Comparison of ENCODE assay signal across 8 mouse cellular contexts in the genomic region with DNA sequence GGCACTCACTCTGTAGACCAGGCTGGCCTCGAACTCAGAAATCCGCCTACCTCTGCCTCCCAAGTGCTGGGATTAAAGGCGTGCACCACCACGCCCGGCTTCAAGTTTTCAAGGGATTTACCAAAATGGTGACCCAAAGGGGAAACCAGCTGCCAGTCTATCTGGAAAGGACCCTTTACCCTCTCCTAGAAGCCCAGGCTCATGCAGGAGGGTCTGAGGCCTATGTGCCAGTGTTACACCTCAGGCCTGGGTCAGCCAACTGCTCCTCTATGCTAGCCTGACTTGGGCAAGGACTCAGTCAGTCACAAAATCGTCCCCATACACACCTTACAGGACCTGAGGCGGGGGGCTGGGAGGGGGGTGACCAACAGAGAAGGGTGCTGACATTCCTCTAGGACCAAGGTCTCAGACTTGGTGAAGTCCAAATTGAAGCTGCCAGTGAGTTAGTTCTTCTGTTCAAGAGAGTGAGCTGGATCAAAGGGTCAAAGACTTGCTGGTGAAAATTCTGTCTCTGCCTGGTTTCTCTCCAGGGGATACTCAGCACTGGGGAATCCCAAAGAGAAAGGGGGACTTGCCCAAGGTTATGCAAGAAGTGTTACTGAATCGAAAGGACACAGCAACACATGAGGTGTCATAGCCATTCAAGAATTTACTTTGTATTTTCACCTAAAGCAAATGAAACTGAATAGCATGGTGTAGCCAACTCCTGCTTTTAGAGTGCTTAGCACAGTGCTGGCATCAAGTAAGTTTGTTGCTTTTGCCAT. TPM values are rescaled to one million over a fixed set of nuclear protein-coding genes. Genes with fewer than 3 reads are reported as not detected.
DNase-seq lines count a peak whose midpoint lies in the region; ATAC-seq lines count a peak whose summit lies in the region.

No protein-coding gene starts in this region.

- DNase-seq in heart, adult 11 months = peak; percentile 95
- no peak for DNase-seq in heart, adult 8-10 months (ENCODE audit: low spot score)
- DNase-seq in CD4-positive, CD25-positive, alpha-beta regulatory T cell, adult 2 months (ENCODE audit: low read depth, low spot score) = peak; percentile 37
- DNase-seq in liver, embryonic 13.5 days = no peak
- DNase-seq in embryo, embryonic 9.5 days (ENCODE audit: extremely low spot score) = no peak
- DNase-seq in left cerebral cortex, postnatal 4 days = no peak
- no peak for DNase-seq in frontal cortex, postnatal 14 days (ENCODE audit: low spot score in 2 of 2)

- H3K4me1 ChIP-seq in forebrain, embryonic 12.5 days = peaks cover 59% of the 10 kb centered on the region
- peaks cover 55% of the 10 kb centered on the region for H3K4me1 ChIP-seq in liver, embryonic 13.5 days (replicated peaks)

- H3K4me2 ChIP-seq in forebrain, embryonic 12.5 days = peak overlapping the region; percentile 70
- peak overlapping the region; percentile 98 for H3K4me2 ChIP-seq in liver, embryonic 13.5 days

- intact Hi-C loops in left cerebral cortex, postnatal 4 days (cut with DNase I) = no loop called here

- peak overlapping the region; percentile 91 for H3K4me3 ChIP-seq in forebrain, embryonic 12.5 days (replicated peaks)
- peak overlapping the region; percentile 71 for H3K4me3 ChIP-seq in liver, embryonic 13.5 days (replicated peaks)

- no peaks in the 10 kb centered on the region for H3K27me3 ChIP-seq in forebrain, embryonic 12.5 days
- H3K27me3 ChIP-seq in liver, embryonic 13.5 days = peaks cover 11% of the 10 kb centered on the region; the same call in 1 of the 2 replicates

- no peaks in the 10 kb centered on the region for H3K36me3 ChIP-seq in forebrain, embryonic 12.5 days (replicated peaks)
- H3K36me3 ChIP-seq in liver, embryonic 13.5 days = no peaks in the 10 kb centered on the region

- H3K27ac ChIP-seq in forebrain, embryonic 12.5 days = no peak overlapping the region; the same call in 1 of the 2 replicates
- H3K27ac ChIP-seq in liver, embryonic 13.5 days = peak overlapping the region; percentile 80

- no peaks in the 10 kb centered on the region for H3K9me3 ChIP-seq in forebrain, embryonic 12.5 days
- no peaks in the 10 kb centered on the region for H3K9me3 ChIP-seq in liver, embryonic 13.5 days (replicated peaks)

- H3K9ac ChIP-seq in forebrain, embryonic 12.5 days = peak overlapping the region; percentile 99
- H3K9ac ChIP-seq in liver, embryonic 13.5 days = peak overlapping the region; percentile 94

- 87% methylated on average over 8 of the region's 8 CpGs for WGBS in forebrain, embryonic 12.5 days
- WGBS in liver, embryonic 13.5 days (ENCODE audit: insufficient replicate concordance) = 76% methylated on average over 8 of the region's 8 CpGs

- no peak for ATAC-seq in forebrain, embryonic 12.5 days (ENCODE audit: low FRiP score)
- no peak for ATAC-seq in liver, embryonic 13.5 days (ENCODE audit: low read depth)

RNA-seq across cellular contexts. Expression of gene Myl9, which starts 55.5 kb away (rescaled TPM):
- 10 to 100 TPM; 40.0 to 70.3 (median 65.6) TPM for total RNA-seq in heart, adult 8-10 months (2022)
- polyA plus RNA-seq in forebrain, embryonic 12.5 days (2016; fragmentation: Nextera tagmentation; extraction: Ambion mirVana) = 61.4 and 95.4 TPM in 2 replicates
- polyA plus RNA-seq in liver, embryonic 13.5 days (2015; fragmentation: Nextera tagmentation; extraction: Ambion mirVana) = 58.3 and 60.1 TPM in 2 replicates
- total RNA-seq in left cerebral cortex, postnatal 4 days (2021) = 10 to 100 TPM; 13.4 to 18.6 TPM

Comparison
In these comparisons a context has a peak if more than half of its experiments do, and no peak if none do; other contexts are left out.
1. DNase-seq: peak in heart, adult 11 months (single experiment) and CD4-positive, CD25-positive, alpha-beta regulatory T cell, adult 2 months (single experiment); none in heart, adult 8-10 months (single experiment), liver, embryonic 13.5 days (single experiment), embryo, embryonic 9.5 days (single experiment), left cerebral cortex, postnatal 4 days (single experiment) and frontal cortex, postnatal 14 days (0 of 2).